Comparison of ENCODE assay signal across 8 mouse cellular contexts in the genomic region with DNA sequence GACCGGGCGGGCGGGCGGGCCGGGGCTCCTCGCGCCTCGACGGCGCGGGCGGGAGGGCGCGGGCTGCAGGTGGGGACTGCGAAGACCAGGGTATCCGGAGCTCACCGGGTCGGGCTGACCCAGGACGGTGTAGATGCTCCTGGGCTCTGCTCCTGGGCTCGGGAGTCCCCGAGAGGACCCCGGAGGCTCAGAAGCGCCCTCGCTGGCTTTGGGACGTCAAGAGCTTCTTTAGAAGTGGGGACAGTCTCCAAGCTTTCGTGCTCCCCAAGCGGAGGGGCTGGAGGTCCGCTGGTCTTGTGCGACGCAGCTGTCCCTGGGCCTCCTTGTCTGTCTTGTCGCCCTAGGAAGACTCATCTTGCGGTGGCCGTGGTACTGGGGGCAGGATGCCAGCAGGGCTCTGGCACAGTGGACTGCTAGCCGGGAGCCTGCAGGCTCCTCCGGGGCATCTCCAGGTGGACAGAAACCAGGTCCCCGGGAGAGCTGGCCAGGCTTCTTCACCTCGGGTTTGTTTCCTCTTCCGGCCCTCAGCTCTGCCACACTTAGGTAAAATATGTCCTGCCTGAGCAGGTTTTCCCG. TPM values are rescaled to one million over a fixed set of nuclear protein-coding genes. Genes with fewer than 3 reads are reported as not detected.
A peak's percentile ranks its signal among the peaks of the same experiment; 100 is the strongest.
DNase-seq lines count a peak whose midpoint lies in the region; ATAC-seq and TF ChIP-seq lines count a peak whose summit lies in the region.

No protein-coding gene starts in this region.

- no peaks in the 10 kb centered on the region for H3K27me3 ChIP-seq in intestine, embryonic 14.5 days (replicated peaks; ENCODE audit: control insufficient read depth, insufficient read depth, low read length)
- no peaks in the 10 kb centered on the region for H3K27me3 ChIP-seq in liver, embryonic 14.5 days (ENCODE audit: control insufficient read depth, insufficient read depth, low read length)
- H3K27me3 ChIP-seq in thymus, adult 2 months (ENCODE audit: control insufficient read depth, insufficient read depth, low read length), result no peaks in the 10 kb centered on the region

- H3K4me3 ChIP-seq in left cerebral cortex, adult 2 months, result peak overlapping the region; percentile 83
- peak overlapping the region; percentile 73 for H3K4me3 ChIP-seq in intestine, embryonic 14.5 days (ENCODE audit: low read depth, low read length)
- H3K4me3 ChIP-seq in liver, embryonic 14.5 days (ENCODE audit: insufficient read depth in 1 of 2, low read depth in 2 of 2, low read length in 2 of 2), result peak overlapping the region; percentile 63 to 82
- peak overlapping the region; percentile 97 for H3K4me3 ChIP-seq in thymus, adult 2 months (ENCODE audit: control insufficient read depth, insufficient read depth, low read length)

- TF ChIP-seq POLR2A in thymus, adult 2 months (IDR thresholded peaks at IDR 0.05; ENCODE audit: control insufficient read depth, extremely low read depth, insufficient read depth, low read length, poor library complexity), result peak; percentile 9; the same call in 1 of the 2 replicates

- peak overlapping the region; percentile 80 for H3K9ac ChIP-seq in intestine, embryonic 14.5 days (ENCODE audit: low read length)
- H3K9ac ChIP-seq in liver, embryonic 14.5 days (replicated peaks), result peak overlapping the region; percentile 74

- no peak for TF ChIP-seq CTCF in left cerebral cortex, adult 2 months (IDR thresholded peaks at IDR 0.05)
- no peak for TF ChIP-seq CTCF in liver, embryonic 14.5 days (IDR thresholded peaks at IDR 0.05; ENCODE audit: low read depth)
- TF ChIP-seq CTCF in thymus, adult 2 months (IDR thresholded peaks at IDR 0.05; ENCODE audit: borderline replicate concordance, control insufficient read depth, extremely low read depth, insufficient read depth, low read length, poor library complexity), result no peak

- peak in 1 of 2 experiments; percentile 47 for DNase-seq in left cerebral cortex, adult 2 months (ENCODE audit: extremely low spot score in 1 of 2, low spot score in 2 of 2)
- DNase-seq in left cerebral cortex, adult 11 months (ENCODE audit: low spot score), result no peak
- DNase-seq in cerebellum, postnatal 14 days, result peak; percentile 78 to 82
- peak; percentile 69 for DNase-seq in gastrocnemius, postnatal 14 days
- DNase-seq in intestine, embryonic 14.5 days (ENCODE audit: low spot score), result peak; percentile 81
- no peak for DNase-seq in liver, embryonic 14.5 days (ENCODE audit: low read depth in 3 of 3, low spot score in 3 of 3)
- peak; percentile 74 for DNase-seq in neural tube, embryonic 10.5 days (ENCODE audit: extremely low spot score, low spot score)
- peak; percentile 48 for DNase-seq in thymus, adult 2 months

- no peaks in the 10 kb centered on the region for H3K9me3 ChIP-seq in intestine, embryonic 14.5 days (ENCODE audit: control insufficient read depth, low read length)
- H3K9me3 ChIP-seq in liver, embryonic 14.5 days (ENCODE audit: control insufficient read depth, low read length), result no peaks in the 10 kb centered on the region

- peaks cover 34% of the 10 kb centered on the region for H3K4me1 ChIP-seq in intestine, embryonic 14.5 days (replicated peaks; ENCODE audit: control insufficient read depth, insufficient read depth, low read length)
- H3K4me1 ChIP-seq in liver, embryonic 14.5 days (replicated peaks; ENCODE audit: control insufficient read depth in 2 of 2, insufficient read depth in 2 of 2, low read length in 1 of 2), result peaks cover 11 to 16% of the 10 kb centered on the region in 2 experiments
- H3K4me1 ChIP-seq in thymus, adult 2 months (replicated peaks; ENCODE audit: control insufficient read depth, insufficient read depth, low read length), result peaks cover 37% of the 10 kb centered on the region

- peak overlapping the region; percentile 87 for H3K4me2 ChIP-seq in intestine, embryonic 14.5 days (ENCODE audit: low read length)
- H3K4me2 ChIP-seq in liver, embryonic 14.5 days (ENCODE audit: low read depth), result peak overlapping the region; percentile 84

- peak overlapping the region; percentile 84 for H3K27ac ChIP-seq in left cerebral cortex, adult 2 months
- peak overlapping the region; percentile 76 for H3K27ac ChIP-seq in intestine, embryonic 14.5 days (ENCODE audit: low read depth)
- H3K27ac ChIP-seq in liver, embryonic 14.5 days, result no peak overlapping the region
- peak overlapping the region; percentile 16; the same call in 1 of the 2 replicates for H3K27ac ChIP-seq in thymus, adult 2 months (ENCODE audit: control insufficient read depth, insufficient read depth, low read length)

- under 1% methylated on average over 21 of the region's 39 CpGs for WGBS in intestine, embryonic 14.5 days
- under 1% methylated on average over 33 of the region's 39 CpGs for WGBS in liver, embryonic 14.5 days (ENCODE audit: insufficient replicate concordance)
- under 1% methylated on average over 34 of the region's 39 CpGs for WGBS in thymus, adult 2 months

- H3K36me3 ChIP-seq in intestine, embryonic 14.5 days (ENCODE audit: control insufficient read depth, insufficient read depth, low read length), result peaks cover 6% of the 10 kb centered on the region; the same call in 1 of the 2 replicates
- no peaks in the 10 kb centered on the region for H3K36me3 ChIP-seq in liver, embryonic 14.5 days (replicated peaks; ENCODE audit: control insufficient read depth, insufficient read depth, low read depth)
- H3K36me3 ChIP-seq in thymus, adult 2 months (ENCODE audit: control insufficient read depth, insufficient read depth, low read length), result no peaks in the 10 kb centered on the region

- peak; percentile 66; the same call in 1 of the 2 replicates for ATAC-seq in intestine, embryonic 14.5 days (replicated peaks; ENCODE audit: low FRiP score, low TSS enrichment, low read depth)
- peak; percentile 37 for ATAC-seq in liver, embryonic 14.5 days (ENCODE audit: insufficient read depth)

- TF ChIP-seq EP300 in liver, embryonic 14.5 days (IDR thresholded peaks at IDR 0.05; ENCODE audit: low read depth), result no peak

- intact Hi-C loops in left cerebral cortex, adult 2 months (cut with DNase I), result loop anchor here (5.0 to 10.0 kb wide), 2 partner anchors 141 to 249 kb away; no protein-coding TSS in a partner anchor
- intact Hi-C loops in gastrocnemius, postnatal 14 days (cut with DNase I; ENCODE audit: low total_unique reads), result no loop called here

RNA-seq across cellular contexts. Expression of a gene that starts 1.3 kb away (rescaled TPM):
- 10 to 100 TPM; 17.5 to 20.5 TPM for total RNA-seq in left cerebral cortex, adult 2 months (2021)
- 10 to 100 TPM; 20.4 to 23.6 TPM for total RNA-seq in gastrocnemius, postnatal 14 days (2021)
- 43.7 and 44.4 TPM in 2 replicates for polyA plus RNA-seq in intestine, embryonic 14.5 days (2014; fragmentation: Nextera tagmentation; extraction: Ambion mirVana)
- polyA plus RNA-seq in liver, embryonic 14.5 days (2012; rRNA removed), result 8.3 and 8.4 TPM in 2 replicates
- 13.0 and 13.7 TPM in 2 replicates for polyA plus RNA-seq in liver, embryonic 14.5 days (2014; fragmentation: Nextera tagmentation; extraction: Ambion mirVana)
- polyA plus RNA-seq in thymus, adult 2 months (2012; rRNA removed), result 81.2 and 86.3 TPM in 2 replicates

RNA-seq across cellular contexts. Expression of a gene that starts 12.6 kb away (rescaled TPM):
- total RNA-seq in left cerebral cortex, adult 2 months (2021), result 10 to 100 TPM; 21.1 to 21.3 TPM
- total RNA-seq in gastrocnemius, postnatal 14 days (2021), result 10 to 100 TPM in 1 of 2 experiments, 1 to 10 TPM in 1; 9.8 to 10.1 TPM
- 19.4 and 20.8 TPM in 2 replicates for polyA plus RNA-seq in intestine, embryonic 14.5 days (2014; fragmentation: Nextera tagmentation; extraction: Ambion mirVana)
- 8.9 TPM in 2 replicates for polyA plus RNA-seq in liver, embryonic 14.5 days (2012; rRNA removed)
- polyA plus RNA-seq in liver, embryonic 14.5 days (2014; fragmentation: Nextera tagmentation; extraction: Ambion mirVana), result 7.4 and 9.0 TPM in 2 replicates
- polyA plus RNA-seq in thymus, adult 2 months (2012; rRNA removed), result 62.4 and 70.5 TPM in 2 replicates

RNA-seq across cellular contexts. Expression of a gene that starts 16.7 kb away (rescaled TPM):
- total RNA-seq in left cerebral cortex, adult 2 months (2021), result 100 to 1,000 TPM in 1 of 2 experiments, 10 to 100 TPM in 1; 99.1 to 121 TPM
- under 1 TPM in 1 of 2 experiments, not detected in 1; 0.27 TPM for total RNA-seq in gastrocnemius, postnatal 14 days (2021)
- 0.23 and 0.71 TPM in 2 replicates for polyA plus RNA-seq in intestine, embryonic 14.5 days (2014; fragmentation: Nextera tagmentation; extraction: Ambion mirVana)
- 0.01 TPM in 2 replicates for polyA plus RNA-seq in liver, embryonic 14.5 days (2012; rRNA removed)
- polyA plus RNA-seq in liver, embryonic 14.5 days (2014; fragmentation: Nextera tagmentation; extraction: Ambion mirVana), result not detected in 2 replicates
- polyA plus RNA-seq in thymus, adult 2 months (2012; rRNA removed), result 0.04 and 0.15 TPM in 2 replicates

RNA-seq across cellular contexts. Expression of a gene that starts 46.7 kb away (rescaled TPM):
- total RNA-seq in left cerebral cortex, adult 2 months (2021), result 10 to 100 TPM; 34.7 to 35.3 TPM
- 1 to 10 TPM; 7.2 to 7.3 TPM for total RNA-seq in gastrocnemius, postnatal 14 days (2021)
- 16.0 and 16.5 TPM in 2 replicates for polyA plus RNA-seq in intestine, embryonic 14.5 days (2014; fragmentation: Nextera tagmentation; extraction: Ambion mirVana)
- polyA plus RNA-seq in liver, embryonic 14.5 days (2012; rRNA removed), result 12.0 and 13.6 TPM in 2 replicates
- polyA plus RNA-seq in liver, embryonic 14.5 days (2014; fragmentation: Nextera tagmentation; extraction: Ambion mirVana), result 6.3 and 7.7 TPM in 2 replicates
- 97.4 and 98.9 TPM in 2 replicates for polyA plus RNA-seq in thymus, adult 2 months (2012; rRNA removed)

RNA-seq across cellular contexts. Expression of a gene that starts 52.3 kb away (rescaled TPM):
- total RNA-seq in left cerebral cortex, adult 2 months (2021), result 10 to 100 TPM; 16.8 to 17.3 TPM
- 1 to 10 TPM; 5.6 to 6.2 TPM for total RNA-seq in gastrocnemius, postnatal 14 days (2021)
- polyA plus RNA-seq in intestine, embryonic 14.5 days (2014; fragmentation: Nextera tagmentation; extraction: Ambion mirVana), result 18.3 and 20.3 TPM in 2 replicates
- 8.1 and 8.5 TPM in 2 replicates for polyA plus RNA-seq in liver, embryonic 14.5 days (2012; rRNA removed)
- polyA plus RNA-seq in liver, embryonic 14.5 days (2014; fragmentation: Nextera tagmentation; extraction: Ambion mirVana), result 5.3 and 6.3 TPM in 2 replicates
- polyA plus RNA-seq in thymus, adult 2 months (2012; rRNA removed), result 82.9 and 94.4 TPM in 2 replicates

Comparison
In these comparisons a context has a peak if more than half of its experiments do, and no peak if none do; other contexts are left out.
1. DNase-seq: peak in cerebellum, postnatal 14 days (2 of 2), gastrocnemius, postnatal 14 days (single experiment), intestine, embryonic 14.5 days (single experiment), neural tube, embryonic 10.5 days (single experiment) and thymus, adult 2 months (single experiment); none in left cerebral cortex, adult 11 months (single experiment) and liver, embryonic 14.5 days (0 of 3).
2. Peak in every context shown above with its lines, with median percentiles within 50 percentile points of each other: H3K4me3 ChIP-seq.